Mouse (Mus musculus) adrenal gland, postnatal 4 days (tissue): ENCODE data around the gene Fsip1. TPM values are rescaled to one million over a fixed set of nuclear protein-coding genes. Genes with fewer than 3 reads are reported as not detected.
"Not testable (repeated sequence)": the region's sequence is repeated elsewhere in the genome, so short reads cannot be mapped to it uniquely, and the experiment has no call there.

Experiments
- DNase-seq, 2 experiments: peaks; one replicate each; pipeline ENCODE4 v3.0.0; 2021 to 2022; ENCODE audit warnings: low spot score in 2 of 2, mixed read lengths in 2 of 2
- long read RNA-seq, 2 experiments: library from polyadenylated mRNA; stranded (forward); transcript quantifications; one replicate each; pipeline ENCODE4 v2.0.0; 2021
- total RNA-seq, 2 experiments: library from RNA; stranded (reverse); gene quantifications; 2 replicates each; pipeline ENCODE4 v1.2.3; 2021

The Fsip1 gene
- total RNA-seq, result 1 to 10 TPM in 1 of 2 experiments, under 1 TPM in 1; 0.54 to 1.4 TPM
- long read RNA-seq, experiment 1, result 0 reads
- long read RNA-seq, experiment 2, partial matches to known transcripts, result 1 of 1 reads
- long read RNA-seq, experiment 2, other reads (novel, unspliced or antisense), result 0 of 1 reads

DNA sequence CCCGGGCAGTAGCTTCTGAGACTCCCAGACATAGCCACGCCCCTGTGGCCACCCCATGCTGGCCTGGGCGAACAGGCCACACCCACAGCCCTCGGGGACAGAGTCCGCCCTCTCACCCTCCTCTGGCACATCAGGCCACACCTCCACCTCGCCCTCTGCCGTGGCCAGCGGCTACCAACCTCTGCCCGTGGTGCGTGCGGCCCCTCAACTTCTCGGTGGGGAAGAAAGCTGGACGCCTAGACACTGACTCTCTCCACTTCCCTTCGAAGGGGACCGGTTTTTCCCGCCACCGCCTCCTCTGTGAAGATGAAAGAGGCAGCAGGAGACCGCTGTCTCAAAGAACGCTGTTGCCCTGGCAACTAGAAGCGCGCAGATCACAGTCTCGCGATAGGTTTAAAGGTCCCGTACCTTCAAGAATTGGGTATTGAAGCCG lies at the start of gene Fsip1:
TSS of gene Fsip1 (minus strand) at position 346 of the 433 bp plus-strand sequence.
- peak; percentile 36 to 60 for DNase-seq

GRCm38 (mm10) chr2:118306522-118306895 lies 49.7 kb upstream of the Fsip1 start:
- DNase-seq, result no peak

GRCm38 (mm10) chr2:118305827-118306521 lies 49.2 kb upstream of the Fsip1 start:
- no peak for DNase-seq

- DNase-seq, result no peak
Observed at GRCm38 (mm10) chr2:118303456-118303855, 46.7 kb upstream of the Fsip1 start.

DNA sequence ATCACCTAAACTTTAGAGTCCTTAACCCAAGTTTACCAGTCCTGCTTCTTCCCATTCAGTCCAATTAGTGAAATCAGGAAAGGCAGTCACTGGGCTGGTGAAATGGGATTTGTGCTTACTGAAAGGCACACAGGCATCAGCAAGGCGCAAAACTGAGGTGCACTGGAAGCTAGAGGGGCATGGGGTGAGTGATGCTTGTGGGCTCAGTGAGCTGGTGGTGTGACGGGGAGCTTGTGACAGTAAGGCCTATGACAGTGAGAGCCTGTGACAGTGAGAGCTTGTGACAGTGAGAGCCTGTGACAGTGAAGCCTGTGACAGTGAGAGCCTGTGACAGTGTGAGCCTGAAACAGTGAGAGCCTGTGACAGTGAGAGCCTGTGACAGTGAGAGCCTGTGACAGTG lies 44.9 kb upstream of the Fsip1 start:
- no peak for DNase-seq

DNA sequence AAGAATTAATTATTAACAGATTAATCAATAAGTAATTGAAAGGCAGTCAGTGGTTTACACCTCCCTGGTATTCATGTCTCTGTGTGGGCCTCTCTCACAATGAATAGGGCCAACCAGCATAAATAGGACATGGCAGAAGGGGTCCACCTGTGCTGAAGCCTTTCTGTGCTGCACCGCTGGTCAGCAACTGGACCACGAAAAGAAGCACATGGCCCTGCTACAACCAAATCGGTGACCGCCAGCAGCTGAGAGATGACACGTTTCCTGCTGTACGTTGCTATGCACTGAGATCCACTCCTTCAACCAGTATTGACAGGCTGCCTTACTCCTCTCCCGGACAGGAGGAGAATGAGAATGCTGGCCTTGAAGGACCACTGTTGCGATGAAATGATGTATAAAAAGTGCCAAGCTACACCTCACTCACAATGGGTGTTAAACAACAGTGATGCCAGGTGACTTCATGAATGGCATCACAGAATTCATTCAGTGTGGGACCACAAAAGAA lies 44.3 kb upstream of the Fsip1 start:
- no peak for DNase-seq

- DNase-seq, result no peak
Observed at GRCm38 (mm10) chr2:118299981-118300380, 43.2 kb upstream of the Fsip1 start.

DNA sequence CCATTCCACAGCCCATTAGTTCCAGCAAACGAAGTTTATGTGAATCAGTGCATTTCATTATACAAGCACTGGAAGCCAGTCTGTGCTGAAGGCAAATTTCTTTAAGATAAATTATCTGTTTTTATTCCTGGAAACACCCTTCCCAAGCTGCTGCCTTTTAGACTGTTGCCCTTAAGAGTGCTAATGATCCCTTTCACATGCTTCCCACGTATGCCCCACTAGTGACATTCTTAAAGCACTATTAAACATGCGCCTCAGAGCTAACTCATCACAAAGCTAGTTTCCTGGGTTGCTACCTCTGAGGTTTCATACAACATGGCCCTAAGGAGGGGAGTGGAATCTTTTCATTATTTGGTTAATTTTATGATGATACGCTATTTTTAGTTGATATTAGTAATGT lies 41.8 kb upstream of the Fsip1 start:
- no peak for DNase-seq

DNA sequence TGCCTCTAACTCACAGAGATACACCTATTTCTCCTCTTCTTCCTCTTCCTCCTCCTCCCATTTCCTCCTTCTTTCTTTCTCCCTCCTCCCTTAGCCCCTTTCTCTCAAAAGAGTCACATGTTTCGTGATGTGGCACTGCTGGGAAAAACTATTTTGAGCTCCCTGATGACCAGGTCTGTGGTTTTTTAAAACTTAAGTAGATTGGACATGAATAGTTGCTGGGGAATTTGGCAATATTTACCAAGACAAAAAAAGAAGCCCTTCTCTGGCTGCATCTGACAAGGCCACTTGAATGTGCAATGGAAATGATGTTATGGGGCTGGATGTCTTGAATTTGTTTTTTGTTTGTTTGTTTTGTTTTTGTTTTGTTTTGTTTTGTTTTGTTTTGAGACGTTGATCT lies 41.2 kb upstream of the Fsip1 start:
- no peak for DNase-seq

DNA sequence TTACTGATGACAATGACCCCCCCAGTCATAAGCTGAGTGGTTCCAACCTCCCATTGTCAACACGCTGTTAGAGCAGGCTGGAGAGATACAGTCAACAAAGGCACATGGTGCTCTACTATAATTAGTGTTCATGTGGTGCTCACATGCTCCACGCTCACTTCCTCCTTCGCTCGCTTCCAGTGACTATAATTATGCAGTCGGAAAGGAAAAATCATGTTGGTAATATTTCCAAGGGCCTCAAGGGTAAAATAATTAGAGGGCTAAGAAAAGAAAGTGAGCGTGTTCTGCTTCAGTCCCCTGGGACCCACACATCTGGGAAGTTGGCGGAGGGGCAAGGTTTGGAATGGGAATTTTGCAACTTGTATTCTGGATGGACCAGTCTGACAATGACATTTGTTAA lies 38.7 kb upstream of the Fsip1 start:
- DNase-seq, result no peak

- no peak for DNase-seq
Observed at GRCm38 (mm10) chr2:118293583-118293982, 36.8 kb upstream of the Fsip1 start.

DNA sequence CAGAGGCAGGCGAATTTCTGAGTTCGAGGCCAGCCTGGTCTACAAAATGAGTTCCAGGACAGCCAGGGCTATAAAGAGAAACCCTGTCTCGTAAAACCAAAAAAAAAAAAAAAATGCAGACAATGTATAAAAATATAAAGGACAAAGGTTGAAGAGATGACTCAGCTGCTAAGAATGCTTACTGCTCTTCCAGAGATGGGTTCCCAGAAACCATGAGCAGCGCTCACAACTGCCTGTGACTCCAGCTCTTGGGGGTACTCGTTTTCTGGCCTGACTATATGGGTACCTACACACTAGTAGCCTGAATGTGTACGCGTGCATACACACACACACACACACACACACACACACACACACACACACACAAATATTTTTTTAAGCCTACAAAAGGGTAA lies 32.3 kb upstream of the Fsip1 start:
- not testable (repeated sequence) for DNase-seq

GRCm38 (mm10) chr2:118288326-118289065 lies 31.7 kb upstream of the Fsip1 start:
- no peak for DNase-seq

DNA sequence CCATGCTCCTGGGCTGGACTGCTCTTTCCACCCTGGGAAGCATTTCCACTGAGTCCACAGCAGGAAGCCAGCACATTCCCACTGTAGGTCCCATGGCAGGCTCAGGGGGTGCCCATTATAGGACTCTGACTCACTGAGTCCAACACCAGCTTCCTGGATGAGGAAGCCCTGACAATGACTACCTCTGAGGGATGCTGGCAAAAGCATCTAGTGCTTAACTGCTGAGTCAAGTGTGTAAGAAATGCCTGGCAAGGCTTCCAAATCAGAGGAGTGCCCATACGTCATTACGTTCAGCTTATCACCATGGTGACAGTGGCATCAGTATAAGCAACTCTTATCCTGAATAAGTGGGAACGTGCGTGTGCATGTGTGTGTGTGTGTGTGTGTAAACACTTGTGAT lies 30.9 kb upstream of the Fsip1 start:
- DNase-seq, result no peak

GRCm38 (mm10) chr2:118282467-118282866 lies 25.7 kb upstream of the Fsip1 start:
- DNase-seq, result no peak

DNA sequence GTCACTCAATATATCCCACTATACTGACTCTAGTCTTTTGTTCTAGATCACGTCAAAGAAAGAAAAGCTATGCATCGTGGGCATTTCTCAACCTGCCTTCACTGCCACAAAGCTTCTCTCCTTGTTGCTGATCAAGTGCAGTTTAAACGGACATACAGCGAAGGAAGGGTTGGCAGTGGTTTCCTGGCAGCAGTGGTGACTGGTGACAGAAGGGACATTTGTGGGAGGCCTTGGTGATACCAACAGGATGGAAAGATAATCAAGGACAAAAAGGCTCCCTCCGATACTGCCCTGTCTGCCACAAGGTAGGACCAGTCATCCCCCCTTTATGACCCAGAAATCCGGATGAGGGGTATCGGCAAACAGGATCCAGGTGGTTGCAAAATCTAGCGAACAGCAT lies 21.5 kb upstream of the Fsip1 start:
- DNase-seq, result no peak

GRCm38 (mm10) chr2:118271606-118272005 lies 14.8 kb upstream of the Fsip1 start:
- no peak for DNase-seq

- no peak for DNase-seq
Observed at GRCm38 (mm10) chr2:118270213-118270612, 13.4 kb upstream of the Fsip1 start.

GRCm38 (mm10) chr2:118263914-118264201 lies 7.1 kb upstream of the Fsip1 start:
- no peak for DNase-seq

GRCm38 (mm10) chr2:118263151-118263913 lies 6.6 kb upstream of the Fsip1 start:
- DNase-seq, result peak in 1 of 2 experiments; percentile 11

- no peak for DNase-seq
Observed at GRCm38 (mm10) chr2:118262673-118263072, 5.9 kb upstream of the Fsip1 start.

- DNase-seq, result no peak
Observed at GRCm38 (mm10) chr2:118259746-118260145, 3.0 kb upstream of the Fsip1 start.
